Mouse (Mus musculus) inflammation-experienced regulatory T-cells, adult 16 weeks (primary cell): ENCODE results near the gene Ppil1. TPM values are rescaled to one million over a fixed set of nuclear protein-coding genes. Genes with fewer than 3 reads are reported as not detected.

ENCODE experiments used
- polyA plus RNA-seq: library from polyadenylated mRNA; unstranded; fragments of 100-300 nt; shearing (Covaris generic); gene quantifications from one replicate; pipeline ENCODE4 v1.2.1, GENCODE M21; 2017

Ppil1 gene
- polyA plus RNA-seq = 98.4 TPM

GRCm38 (mm10) chr17:29263840-29264633 is at the start of gene Ppil1:
TSS of gene Ppil1 (minus strand) at chr17:29264186.

DNA sequence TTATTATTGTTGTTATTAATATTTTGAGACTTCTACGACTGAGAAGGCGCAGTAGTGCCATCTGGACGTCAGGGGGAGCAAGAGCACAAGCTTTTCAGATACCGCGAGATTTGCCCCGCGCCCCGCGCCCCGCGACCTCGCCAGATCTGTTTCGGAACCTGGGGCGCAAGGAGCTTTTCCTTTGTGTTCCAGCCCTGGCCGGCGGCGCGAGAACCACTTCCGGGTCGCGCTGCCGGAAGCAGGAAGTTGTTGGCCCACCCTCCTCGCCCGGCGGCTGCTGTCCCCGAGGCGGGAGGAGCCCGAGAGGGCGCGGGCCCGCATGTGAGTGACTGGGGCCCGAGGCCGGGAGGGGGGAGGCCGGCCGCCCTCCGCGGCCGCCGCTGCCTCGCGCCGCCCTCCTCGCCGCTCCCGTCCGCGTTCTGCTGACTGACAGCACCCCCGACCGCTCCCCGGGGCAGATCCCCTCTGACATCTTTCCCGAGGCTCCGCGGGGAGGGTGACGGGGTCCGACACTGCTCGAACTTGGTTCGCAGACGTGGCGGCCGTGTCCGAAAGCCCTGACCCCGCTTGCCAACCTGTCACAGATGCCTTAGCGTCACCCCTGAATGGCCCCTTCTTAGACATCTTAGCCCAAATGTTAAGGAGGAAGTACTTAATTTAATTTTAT is 4.8 kb upstream of the Ppil1 start, which contains the start of gene BC004004:
TSS of gene BC004004 (plus strand) at position 107 of the 667 bp plus-strand sequence.

DNA sequence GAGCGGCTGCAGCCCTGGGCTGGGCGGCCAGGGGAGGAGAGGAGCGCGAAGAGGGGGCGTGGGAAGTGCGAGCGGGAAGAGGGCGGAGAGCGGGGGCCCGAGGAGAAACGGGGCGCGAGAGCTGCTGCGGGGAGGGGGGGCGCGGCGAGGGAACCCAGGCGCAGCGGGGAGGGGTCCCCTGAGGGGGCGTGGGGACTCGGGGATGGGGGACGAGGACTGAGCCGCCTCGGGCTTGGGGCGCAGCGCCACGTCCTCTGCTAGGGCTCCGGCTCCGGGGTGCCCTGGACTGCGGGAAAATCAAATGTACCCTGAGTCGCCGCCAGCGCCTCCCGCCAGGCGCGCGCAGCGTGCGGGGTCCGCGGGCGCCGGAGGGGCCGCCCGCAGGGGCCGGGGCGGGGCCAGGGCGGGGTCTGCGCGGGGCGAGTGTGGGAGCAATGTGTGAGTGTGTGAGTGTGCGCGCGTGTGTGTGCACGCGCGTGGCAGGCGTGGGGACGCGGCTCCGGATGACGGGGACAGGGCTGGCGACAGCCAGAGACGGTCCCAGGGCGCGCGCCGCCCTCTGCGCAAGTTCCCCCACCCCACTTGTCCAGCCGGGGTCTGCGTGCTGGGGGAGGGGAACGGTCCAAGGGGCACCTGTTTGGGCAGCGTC is 26.1 kb downstream of the Ppil1 start, which contains the start of gene Cpne5:
TSS of gene Cpne5 (minus strand) at position 396 of the 649 bp plus-strand sequence.

Other genes with a start within 250 kb of the Ppil1 start
- 589 TPM for gene Srsf3, start 231.6 kb downstream of the Ppil1 start, polyA plus RNA-seq
- 3.9 TPM for gene Cdkn1a, start 173.2 kb downstream of the Ppil1 start, polyA plus RNA-seq
- not detected for gene Rab44, start 150.0 kb downstream of the Ppil1 start, polyA plus RNA-seq
- 1.1 TPM for gene Cpne5, start 26.0 kb downstream of the Ppil1 start, polyA plus RNA-seq
- gene BC004004, start 4.6 kb upstream of the Ppil1 start, polyA plus RNA-seq = 151 TPM
- not detected for gene Pi16, start 53.5 kb upstream of the Ppil1 start, polyA plus RNA-seq
- gene Mtch1, start 83.7 kb upstream of the Ppil1 start, polyA plus RNA-seq = 4.8 TPM
- gene Fgd2, start 96.7 kb upstream of the Ppil1 start, polyA plus RNA-seq = 3.1 TPM
- 34.1 TPM for gene Pim1, start 226.6 kb upstream of the Ppil1 start, polyA plus RNA-seq